Mouse (Mus musculus): ENCODE measurements around the gene Itgb1bp1. TPM values are rescaled to one million over a fixed set of nuclear protein-coding genes. Genes with fewer than 3 reads are reported as not detected.

The Itgb1bp1 gene
- polyA plus RNA-seq, 1 experiment from 2014 or later: 45.7 TPM

DNA sequence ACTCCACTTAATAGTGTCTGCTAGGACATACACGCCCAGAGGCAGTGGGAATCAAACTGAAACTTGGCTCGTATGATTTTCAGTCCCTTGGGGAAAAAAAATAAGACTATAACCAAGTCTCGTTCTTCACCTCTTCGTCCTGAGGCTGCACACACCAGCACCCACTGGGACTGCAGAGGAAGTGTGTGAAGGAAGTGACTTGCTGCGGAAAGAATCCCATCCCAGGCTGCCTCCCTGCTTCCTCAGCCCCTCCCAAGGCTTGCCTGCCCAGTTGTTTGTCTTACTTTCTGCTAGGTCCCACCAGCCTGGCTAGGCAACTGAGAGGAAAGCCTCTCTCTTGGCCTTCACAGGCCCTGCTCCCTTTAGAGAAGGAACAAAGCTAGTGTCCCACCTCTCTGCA, 21.8 kb downstream of the Itgb1bp1 start:
- Histone ChIP-seq H3K27me3 (ENCODE audit: insufficient read depth, poor library complexity, severe bottlenecking) (no peaks in the 10 kb centered on the region), H3K4me3 (no peak overlapping the region), H3K9me3 (no peaks in the 10 kb centered on the region), H3K27ac (no peak overlapping the region), H3K36me3 (peaks cover 98% of the 10 kb centered on the region), H3K4me1 (replicated peaks) (no peaks in the 10 kb centered on the region)
- no peak for DNase-seq (ENCODE audit: low spot score)
- WGBS: 82% methylated on average over 5 of the region's 5 CpGs

DNA sequence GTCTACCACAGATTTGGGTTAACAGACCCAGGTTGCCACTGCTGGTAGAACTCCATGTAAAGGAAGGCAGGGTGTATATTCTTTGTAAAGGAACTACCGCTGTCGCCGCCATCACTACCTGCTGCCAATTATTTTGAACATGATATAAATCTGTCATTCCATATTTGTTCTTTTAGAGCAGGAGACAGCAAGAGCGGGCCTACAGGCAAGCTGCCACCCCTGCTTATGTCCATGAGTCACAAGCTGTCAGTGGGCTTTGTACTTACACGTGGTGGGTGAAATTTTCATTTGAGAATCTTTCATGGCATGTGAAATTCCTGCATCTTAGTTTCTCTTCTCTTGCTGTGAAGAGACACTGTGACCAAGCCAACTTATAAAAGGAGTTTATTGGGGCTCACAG, 22.8 kb downstream of the Itgb1bp1 start:
- H3K4me3 ChIP-seq: no peak overlapping the region
- 97% methylated on average over 5 of the region's 5 CpGs for WGBS
- no peaks in the 10 kb centered on the region for H3K4me1 ChIP-seq (replicated peaks)
- no peaks in the 10 kb centered on the region for H3K9me3 ChIP-seq
- peaks cover 98% of the 10 kb centered on the region for H3K36me3 ChIP-seq
- H3K27me3 ChIP-seq (ENCODE audit: insufficient read depth, poor library complexity, severe bottlenecking): no peaks in the 10 kb centered on the region
- no peak overlapping the region for H3K27ac ChIP-seq
- no peak for DNase-seq (ENCODE audit: low spot score)

DNA sequence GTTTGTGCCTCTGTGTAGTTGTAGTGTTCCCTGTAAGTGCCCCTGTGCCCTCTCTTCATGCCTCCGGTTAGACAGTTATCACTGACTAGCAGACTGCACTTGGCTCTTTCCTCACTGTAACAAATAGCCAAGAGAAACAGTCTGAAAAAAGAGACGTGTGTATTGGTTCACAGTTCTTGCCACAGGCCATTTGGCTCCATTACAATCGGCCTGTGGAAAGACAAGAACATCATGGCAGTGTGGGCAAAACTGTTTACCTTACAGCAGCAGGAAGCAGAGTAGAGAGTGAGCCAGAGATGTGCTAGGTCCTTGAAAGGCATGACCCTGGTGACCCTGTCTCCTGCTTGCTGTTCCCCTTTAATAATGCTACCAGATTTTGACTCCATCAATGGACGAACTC, 24.6 kb downstream of the Itgb1bp1 start:
- Histone ChIP-seq H3K27ac (no peak overlapping the region), H3K27me3 (ENCODE audit: insufficient read depth, poor library complexity, severe bottlenecking) (no peaks in the 10 kb centered on the region), H3K4me1 (replicated peaks) (no peaks in the 10 kb centered on the region), H3K9me3 (no peaks in the 10 kb centered on the region), H3K4me3 (no peak overlapping the region), H3K36me3 (peaks cover 99% of the 10 kb centered on the region)
- DNase-seq (ENCODE audit: low spot score): no peak
- 85% methylated on average over 4 of the region's 4 CpGs for WGBS

DNA sequence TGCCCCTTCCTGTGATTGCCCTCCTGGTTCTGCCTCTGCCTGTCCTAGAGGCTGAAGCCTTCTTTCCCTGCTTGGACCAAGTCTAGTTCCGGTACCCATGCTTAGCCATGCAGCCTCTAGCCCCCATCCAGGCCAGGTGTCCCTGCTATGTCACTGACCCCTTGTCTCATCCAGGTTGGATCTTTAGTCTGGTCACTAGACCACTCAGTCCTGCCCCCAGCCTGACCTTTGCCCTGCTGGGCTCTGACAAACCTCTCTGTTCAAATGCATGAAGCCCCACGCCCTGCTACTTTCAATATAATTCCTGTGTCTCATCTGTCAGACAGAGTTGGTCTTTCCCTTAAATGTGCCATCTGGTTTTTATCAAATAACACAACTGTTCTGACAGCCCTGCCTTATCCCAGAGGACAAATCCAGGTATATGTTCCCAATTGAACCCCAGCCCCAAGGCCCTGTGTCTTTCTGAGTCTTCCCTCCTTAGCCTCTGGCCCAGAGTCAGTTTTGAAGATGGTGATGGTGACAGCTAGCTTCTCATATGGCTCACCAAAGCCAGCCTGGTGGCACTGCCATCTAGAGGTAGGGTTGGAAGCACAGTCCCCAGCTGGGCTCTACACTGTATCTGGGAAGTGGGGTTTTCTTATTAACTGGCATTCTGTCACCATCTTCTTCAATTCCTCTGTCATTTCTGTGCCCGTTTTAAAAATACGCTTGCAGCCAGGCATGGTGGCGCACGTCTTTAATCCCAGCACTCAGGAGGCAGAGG, 25.4 kb downstream of the Itgb1bp1 start:
- Histone ChIP-seq H3K4me1 (replicated peaks) (no peaks in the 10 kb centered on the region), H3K27ac (no peak overlapping the region), H3K4me3 (no peak overlapping the region), H3K36me3 (peaks cover 99% of the 10 kb centered on the region), H3K9me3 (no peaks in the 10 kb centered on the region), H3K27me3 (ENCODE audit: insufficient read depth, poor library complexity, severe bottlenecking) (no peaks in the 10 kb centered on the region)
- DNase-seq (ENCODE audit: low spot score): no peak
- 89% methylated on average over 6 of the region's 6 CpGs for WGBS

DNA sequence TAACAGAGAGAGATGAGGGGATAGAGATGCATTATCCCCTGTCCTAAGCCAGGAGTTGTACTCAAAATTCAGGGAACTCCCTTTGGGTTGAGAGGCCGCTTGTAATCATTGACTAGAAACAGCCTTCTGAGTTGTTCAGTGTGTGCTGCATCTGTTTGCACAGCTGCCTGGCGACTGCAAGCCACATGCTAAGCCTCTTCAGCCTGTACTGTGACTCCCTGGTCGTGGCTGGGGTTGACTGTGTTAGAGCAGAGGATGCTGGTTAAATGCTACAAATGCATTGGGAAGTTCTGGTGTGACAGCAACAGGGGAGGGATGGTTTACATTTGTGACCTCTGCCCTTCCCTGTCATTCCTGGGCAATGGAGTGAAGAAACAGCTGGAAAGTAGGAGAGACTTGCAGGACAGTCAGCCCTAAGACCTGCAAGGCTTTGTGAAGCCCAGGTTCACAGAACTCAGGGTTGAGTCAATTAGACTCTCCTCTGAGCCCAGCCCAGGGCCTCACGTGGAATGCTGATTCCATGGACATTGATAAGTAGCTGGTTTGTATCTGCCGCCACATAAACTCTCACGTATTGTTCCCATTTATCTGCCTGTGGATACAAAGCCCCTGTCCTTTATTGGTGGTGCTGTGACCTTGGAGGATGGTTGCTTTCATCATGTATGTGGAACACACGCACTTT, 38.2 kb downstream of the Itgb1bp1 start:
- H3K4me3 ChIP-seq: no peak overlapping the region
- no peak for DNase-seq (ENCODE audit: low spot score)
- H3K27ac ChIP-seq: no peak overlapping the region
- WGBS: 82% methylated on average over 7 of the region's 7 CpGs
- no peaks in the 10 kb centered on the region for H3K27me3 ChIP-seq (ENCODE audit: insufficient read depth, poor library complexity, severe bottlenecking)
- H3K4me1 ChIP-seq (replicated peaks): no peaks in the 10 kb centered on the region
- H3K36me3 ChIP-seq: peaks cover 100% of the 10 kb centered on the region
- no peaks in the 10 kb centered on the region for H3K9me3 ChIP-seq

DNA sequence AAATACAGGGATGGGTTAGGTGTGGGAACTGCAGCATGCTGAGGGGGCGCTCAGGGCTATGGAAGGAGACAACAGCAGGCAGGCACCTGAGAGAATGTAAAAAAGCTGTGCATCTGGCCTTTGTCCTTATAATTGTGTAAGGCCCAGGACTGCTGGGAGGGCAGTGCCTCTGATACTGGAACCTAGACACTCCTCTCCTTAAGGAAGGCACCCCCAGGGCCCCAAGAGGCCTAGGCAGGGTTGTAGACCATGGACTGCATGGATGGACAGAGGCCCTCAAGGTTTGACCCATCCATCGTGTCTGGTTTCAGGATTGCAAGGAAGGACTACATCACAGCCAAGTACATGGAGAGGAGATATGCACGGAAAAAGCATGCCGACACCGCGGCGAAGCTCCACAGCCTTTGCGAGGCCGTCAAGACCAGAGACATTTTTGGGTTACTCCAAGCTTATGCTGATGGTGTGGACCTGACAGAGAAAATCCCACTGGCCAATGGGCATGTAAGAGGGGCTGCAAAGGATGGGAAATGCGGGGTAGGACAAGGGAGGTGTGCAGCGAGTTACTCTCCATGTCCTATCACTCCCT, 41.6 kb downstream of the Itgb1bp1 start:
- H3K4me3 ChIP-seq: no peak overlapping the region
- DNase-seq (ENCODE audit: low spot score): no peak
- H3K9me3 ChIP-seq: no peaks in the 10 kb centered on the region
- H3K27me3 ChIP-seq (ENCODE audit: insufficient read depth, poor library complexity, severe bottlenecking): no peaks in the 10 kb centered on the region
- no peaks in the 10 kb centered on the region for H3K4me1 ChIP-seq (replicated peaks)
- 97% methylated on average over 11 of the region's 11 CpGs for WGBS
- peaks cover 92% of the 10 kb centered on the region for H3K36me3 ChIP-seq
- H3K27ac ChIP-seq: no peak overlapping the region

DNA sequence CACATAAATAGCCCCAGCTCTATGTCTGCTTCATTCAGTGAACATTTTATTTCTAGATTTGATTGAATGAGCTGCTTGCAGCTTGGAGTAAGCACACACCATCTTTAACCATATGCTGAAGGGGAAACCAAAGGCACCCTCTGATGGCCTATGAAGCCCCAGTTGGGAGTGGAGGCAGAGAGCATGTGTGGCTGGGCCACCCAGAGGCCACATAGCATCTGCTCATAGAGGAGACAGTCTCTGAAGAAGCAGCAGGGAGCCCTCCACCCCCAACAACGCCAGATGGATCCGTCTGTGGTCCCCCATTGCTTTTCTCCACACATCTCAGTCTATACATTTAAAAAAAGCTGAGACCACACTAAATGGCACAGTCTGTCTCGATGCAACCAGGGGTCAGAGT, 44.1 kb downstream of the Itgb1bp1 start:
- Histone ChIP-seq H3K27me3 (ENCODE audit: insufficient read depth, poor library complexity, severe bottlenecking) (no peaks in the 10 kb centered on the region), H3K36me3 (peaks cover 92% of the 10 kb centered on the region), H3K4me1 (replicated peaks) (no peaks in the 10 kb centered on the region), H3K9me3 (no peaks in the 10 kb centered on the region), H3K4me3 (no peak overlapping the region), H3K27ac (no peak overlapping the region)
- whole genome bisulfite sequencing: 69% methylated on average over 3 of the region's 3 CpGs
- DNase-seq (ENCODE audit: low spot score): no peak

DNA sequence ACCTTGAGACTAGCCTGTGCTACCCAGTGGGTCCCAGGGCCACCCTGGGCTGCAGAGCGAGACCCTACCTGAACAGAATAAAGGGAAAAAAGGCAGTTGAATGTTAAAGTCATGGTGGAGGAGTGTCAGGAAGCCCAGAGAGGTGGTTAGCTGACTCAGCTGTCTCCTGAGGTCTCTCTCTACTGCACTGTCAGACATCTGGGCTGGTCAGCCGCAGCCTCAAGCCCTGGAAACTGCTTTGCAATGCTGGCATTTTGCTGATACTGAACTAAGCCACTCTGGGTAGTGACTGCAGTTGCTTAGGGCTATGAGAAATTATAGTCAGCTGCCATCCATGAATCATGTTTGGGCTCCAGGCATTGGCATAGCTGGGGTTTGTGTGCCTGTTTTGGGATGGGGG, 51.5 kb downstream of the Itgb1bp1 start:
- 89% methylated on average over 2 of the region's 2 CpGs for WGBS
- no peak overlapping the region for H3K4me3 ChIP-seq
- no peak for DNase-seq (ENCODE audit: low spot score)
- no peaks in the 10 kb centered on the region for H3K4me1 ChIP-seq (replicated peaks)
- no peak overlapping the region for H3K27ac ChIP-seq
- no peaks in the 10 kb centered on the region for H3K27me3 ChIP-seq (ENCODE audit: insufficient read depth, poor library complexity, severe bottlenecking)
- peaks cover 100% of the 10 kb centered on the region for H3K36me3 ChIP-seq
- H3K9me3 ChIP-seq: no peaks in the 10 kb centered on the region

DNA sequence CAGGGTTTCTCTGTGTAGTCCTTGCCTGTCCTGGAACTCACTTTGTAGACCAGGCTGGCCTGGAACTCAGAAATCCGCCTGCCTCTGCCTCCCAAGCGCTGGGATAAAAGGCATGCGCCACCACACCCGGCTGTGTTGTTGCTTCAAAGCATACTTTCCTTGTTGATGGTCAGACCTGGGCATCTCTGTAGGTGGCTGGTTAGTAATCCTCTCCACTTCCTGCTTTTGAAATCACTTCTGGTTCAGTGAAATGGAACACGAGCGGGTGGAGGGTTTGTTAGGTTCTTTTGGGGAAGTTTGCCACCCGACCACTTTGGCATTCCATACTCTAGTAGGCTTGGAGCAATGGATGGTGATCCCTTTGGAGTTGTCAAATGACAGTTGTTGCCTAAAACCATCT, 52.4 kb downstream of the Itgb1bp1 start:
- Histone ChIP-seq H3K4me3 (no peak overlapping the region), H3K4me1 (replicated peaks) (no peaks in the 10 kb centered on the region), H3K27me3 (ENCODE audit: insufficient read depth, poor library complexity, severe bottlenecking) (no peaks in the 10 kb centered on the region), H3K36me3 (peaks cover 100% of the 10 kb centered on the region), H3K27ac (no peak overlapping the region), H3K9me3 (no peaks in the 10 kb centered on the region)
- 92% methylated on average over 7 of the region's 7 CpGs for WGBS
- DNase-seq (ENCODE audit: low spot score): no peak

DNA sequence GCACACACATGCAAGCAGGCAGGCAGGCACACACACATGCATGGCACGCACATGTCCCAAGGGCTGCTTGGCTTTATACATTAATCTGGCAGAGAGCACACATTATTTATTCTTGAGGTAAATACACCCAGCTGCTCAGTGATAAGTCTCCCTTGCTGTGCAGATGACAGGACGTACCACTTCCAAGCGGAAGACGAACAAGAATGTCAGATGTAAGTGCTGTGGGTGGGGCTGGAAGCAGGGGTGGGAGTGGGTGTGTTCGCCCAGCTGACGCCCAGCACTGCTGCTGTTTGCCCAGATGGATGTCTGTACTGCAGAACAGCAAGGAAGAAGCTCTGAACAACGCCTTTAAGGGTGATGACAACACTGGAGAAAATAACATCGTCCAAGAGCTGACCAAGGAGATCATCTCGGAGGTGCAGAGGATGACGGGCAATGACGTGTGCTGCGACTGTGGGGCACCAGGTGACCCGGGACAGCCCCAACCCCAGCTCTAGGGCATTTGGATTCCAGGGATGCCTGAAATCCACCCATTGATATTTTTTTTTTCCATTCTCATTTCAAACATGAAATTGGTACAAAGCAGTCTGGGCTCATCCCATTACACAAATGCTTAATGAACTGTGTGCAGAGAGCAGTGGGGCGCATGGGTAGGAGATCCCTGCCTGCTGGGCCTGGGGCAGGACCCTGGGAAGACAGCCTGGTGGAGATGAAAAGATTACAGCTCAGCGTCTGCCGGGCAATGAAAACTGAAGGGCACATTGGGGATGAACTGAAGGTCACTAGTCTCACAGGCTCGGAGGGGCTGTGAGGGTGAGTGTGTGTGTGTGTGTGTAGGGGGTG, 56.8 kb downstream of the Itgb1bp1 start:
- Histone ChIP-seq H3K4me1 (replicated peaks) (no peaks in the 10 kb centered on the region), H3K36me3 (peaks cover 76% of the 10 kb centered on the region), H3K4me3 (no peak overlapping the region), H3K9me3 (no peaks in the 10 kb centered on the region), H3K27ac (no peak overlapping the region), H3K27me3 (ENCODE audit: insufficient read depth, poor library complexity, severe bottlenecking) (no peaks in the 10 kb centered on the region)
- 83% methylated on average over 17 of the region's 17 CpGs for WGBS
- DNase-seq (ENCODE audit: low spot score): no peak

DNA sequence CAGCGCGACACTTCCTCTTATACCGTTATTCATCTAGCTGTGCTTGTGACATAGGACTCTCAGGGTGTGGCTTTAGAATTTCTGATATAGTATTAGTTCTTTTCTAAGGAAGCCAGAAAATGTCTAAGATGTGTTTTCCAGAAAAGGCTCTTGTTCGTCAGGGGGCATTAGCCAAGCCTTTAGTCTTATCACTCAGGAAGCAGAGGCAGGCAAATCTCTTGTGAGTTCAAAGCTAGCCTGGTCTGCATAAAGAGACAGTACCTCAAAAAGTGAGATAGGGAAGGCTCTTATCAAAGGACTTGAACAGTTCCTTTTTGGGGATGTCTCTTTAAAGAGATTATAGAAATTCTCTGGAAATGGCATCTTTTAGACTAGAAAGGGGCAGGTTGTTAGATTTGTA, 57.4 kb downstream of the Itgb1bp1 start:
- WGBS: 97% methylated on average over 4 of the region's 4 CpGs
- Histone ChIP-seq H3K9me3 (no peaks in the 10 kb centered on the region), H3K4me1 (replicated peaks) (no peaks in the 10 kb centered on the region), H3K27me3 (ENCODE audit: insufficient read depth, poor library complexity, severe bottlenecking) (no peaks in the 10 kb centered on the region), H3K4me3 (no peak overlapping the region), H3K27ac (no peak overlapping the region), H3K36me3 (peaks cover 76% of the 10 kb centered on the region)
- DNase-seq (ENCODE audit: low spot score): no peak

DNA sequence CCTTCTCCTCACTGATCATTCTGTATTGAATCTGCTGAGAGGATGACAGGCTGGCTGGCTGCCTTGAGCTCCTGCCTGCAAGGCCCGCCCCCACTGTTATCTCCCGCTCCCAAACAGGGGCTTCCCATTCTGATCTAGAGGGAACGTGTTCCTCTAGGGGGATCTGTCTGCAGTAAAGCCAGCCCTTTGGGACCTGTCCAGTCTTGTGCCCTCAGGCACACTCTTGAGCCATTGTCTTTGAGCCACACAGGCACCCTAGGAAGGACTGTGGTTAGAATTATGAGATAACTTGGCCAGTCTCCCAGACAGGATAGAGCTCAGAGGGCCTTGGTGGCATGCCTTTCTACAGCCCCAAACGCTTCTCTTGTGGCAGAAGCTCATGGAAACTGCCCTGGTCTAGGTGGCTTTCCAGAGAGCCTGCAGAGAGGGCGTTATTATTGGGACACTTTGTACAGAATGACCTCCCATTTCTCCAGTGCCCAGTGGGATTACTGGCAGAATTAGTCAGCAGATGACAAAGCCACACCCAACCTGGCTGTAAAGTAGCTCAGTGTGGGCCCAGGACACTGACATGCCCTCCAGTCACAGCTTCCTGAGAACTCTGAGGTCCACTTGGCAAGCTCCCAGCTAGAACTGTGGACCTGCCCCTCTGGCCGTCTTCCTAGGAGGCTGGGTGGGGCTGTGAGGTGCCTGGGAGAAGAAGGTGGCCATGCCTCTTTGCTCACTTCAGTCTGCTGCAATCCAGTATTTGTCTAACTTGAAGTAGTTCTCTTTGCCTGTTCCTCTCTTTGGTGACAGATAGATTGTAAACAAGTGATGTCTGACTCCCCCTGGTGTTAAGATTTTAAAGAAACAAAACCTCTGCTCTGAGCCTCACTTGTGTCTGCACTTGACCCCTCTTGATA, 58.8 kb downstream of the Itgb1bp1 start:
- no peak for DNase-seq (ENCODE audit: low spot score)
- no peak overlapping the region for H3K27ac ChIP-seq
- WGBS: 70% methylated on average over 6 of the region's 6 CpGs

More for the DNA sequence above, 58.8 kb downstream of the Itgb1bp1 start:
- no peaks in the 10 kb centered on the region for H3K4me1 ChIP-seq (replicated peaks)
- no peaks in the 10 kb centered on the region for H3K27me3 ChIP-seq (ENCODE audit: insufficient read depth, poor library complexity, severe bottlenecking)
- no peaks in the 10 kb centered on the region for H3K9me3 ChIP-seq
- H3K36me3 ChIP-seq: peaks cover 75% of the 10 kb centered on the region
- H3K4me3 ChIP-seq: no peak overlapping the region

All from hindbrain, embryonic 10.5 days (tissue).